In genomic region chr11:88998974-88999722, GRCm38 (mm10) we compare ENCODE assay signal across 8 mouse cellular contexts. TPM values are rescaled to one million over a fixed set of nuclear protein-coding genes. Genes with fewer than 3 reads are reported as not detected.
DNase-seq lines count a peak whose midpoint lies in the region; ATAC-seq and TF ChIP-seq lines count a peak whose summit lies in the region.

TSS of gene Trim25 (plus strand) at chr11:88999376.

- H3K4me2 ChIP-seq in hindbrain, embryonic 13.5 days: peak within 1 kb of the TSS; percentile 51

- peaks cover 15 to 27% of the 10 kb centered on the region in 2 experiments for H3K4me1 ChIP-seq in ES-E14 (ENCODE audit: control insufficient read depth in 2 of 2, insufficient read depth in 2 of 2, low read length in 2 of 2, poor library complexity in 1 of 2)
- peaks cover 20% of the 10 kb centered on the region for H3K4me1 ChIP-seq in brown adipose tissue, adult 24 weeks (ENCODE audit: control insufficient read depth, insufficient read depth, insufficient read length, low read length)
- peaks cover 7% of the 10 kb centered on the region; the same call in 1 of the 2 replicates for H3K4me1 ChIP-seq in hindbrain, embryonic 13.5 days (replicated peaks)

- peaks cover 24% of the 10 kb centered on the region for H3K27me3 ChIP-seq in hindbrain, embryonic 13.5 days

- WGBS in hindbrain, embryonic 13.5 days: 2% methylated on average over 48 of the region's 48 CpGs

- in situ Hi-C loops in ES-E14 (cut with MboI; ENCODE audit: low sequenced_read_pairs in 2 of 2, unreplicated experiment in 2 of 2): no loop called here

- no peaks in the 10 kb centered on the region for H3K9me3 ChIP-seq in ES-E14 (ENCODE audit: control insufficient read depth, insufficient read depth, low read depth, low read length)
- no peaks in the 10 kb centered on the region for H3K9me3 ChIP-seq in hindbrain, embryonic 13.5 days

- H3K4me3 ChIP-seq in ES-E14 (ENCODE audit: insufficient read depth in 1 of 2, low read depth in 1 of 2, low read length in 2 of 2, poor library complexity in 1 of 2, severe bottlenecking in 1 of 2): peak within 1 kb of the TSS; percentile 81 to 91
- peak within 1 kb of the TSS; percentile 68 for H3K4me3 ChIP-seq in brown adipose tissue, adult 24 weeks (ENCODE audit: insufficient read depth, low read depth, low read length)
- H3K4me3 ChIP-seq in hindbrain, embryonic 13.5 days: peak within 1 kb of the TSS; percentile 40

- peak within 1 kb of the TSS; percentile 76 for H3K9ac ChIP-seq in ES-E14 (ENCODE audit: insufficient read depth, low read depth, low read length, poor library complexity, severe bottlenecking)
- H3K9ac ChIP-seq in hindbrain, embryonic 13.5 days: peak within 1 kb of the TSS; percentile 60

- ATAC-seq in hindbrain, embryonic 13.5 days (ENCODE audit: low FRiP score): peak; percentile 28; the same call in 1 of the 2 replicates

- H3K36me3 ChIP-seq in ES-E14 (ENCODE audit: control insufficient read depth, insufficient read depth, low read length, poor library complexity, severe bottlenecking): peaks cover 13% of the 10 kb centered on the region; the same call in 1 of the 2 replicates
- no peaks in the 10 kb centered on the region for H3K36me3 ChIP-seq in hindbrain, embryonic 13.5 days

- DNase-seq in ES-E14 (ENCODE audit: low read depth, low spot score): peak; percentile 95
- DNase-seq in frontal cortex, postnatal 36 days (ENCODE audit: low spot score in 2 of 2): peak; percentile 28 to 43
- peak; percentile 43 to 52 for DNase-seq in layer of hippocampus, postnatal 36 days
- peak; percentile 95 to 96 for DNase-seq in lung, postnatal 4 days
- peak; percentile 72 for DNase-seq in retina, embryonic 14.5 days (ENCODE audit: low spot score)
- peak; percentile 94 for DNase-seq in thymus, postnatal 25 days

- peak within 1 kb of the TSS; percentile 67; the same call in 1 of the 2 replicates for H3K27ac ChIP-seq in ES-E14 (ENCODE audit: insufficient read depth, low read depth, low read length, poor library complexity, severe bottlenecking)
- H3K27ac ChIP-seq in brown adipose tissue, adult 24 weeks (replicated peaks; ENCODE audit: low read depth, low read length): peak within 1 kb of the TSS; percentile 91
- H3K27ac ChIP-seq in hindbrain, embryonic 13.5 days: no peak within 1 kb of the TSS

TF ChIP-seq in ES-E14, 5 proteins besides CTCF, POLR2A, EP300 and RAD21:
- TF ChIP-seq ZNF384 (IDR thresholded peaks at IDR 0.05; ENCODE audit: low read depth, low read length) (no peak), MAFK (IDR thresholded peaks at IDR 0.05; ENCODE audit: insufficient read depth, low read depth, low read length) (no peak), ZC3H11A (IDR thresholded peaks at IDR 0.05; ENCODE audit: borderline replicate concordance, low read depth, low read length) (no peak), HCFC1 (IDR thresholded peaks at IDR 0.05; ENCODE audit: borderline replicate concordance, insufficient read depth, low read length) (0 out of 2 replicates have a peak, but pooled peaks have one; percentile 53), CHD2 (IDR thresholded peaks at IDR 0.05; ENCODE audit: low read depth, low read length) (no peak)

RNA-seq across cellular contexts. Expression of gene Trim25, which starts in this region (rescaled TPM):
- 37.8 TPM in 2 replicates for total RNA-seq in ES-E14 (2012; rRNA removed)
- 7.9 and 8.6 TPM in 2 replicates for polyA plus RNA-seq in brown adipose tissue, adult 24 weeks (2012; ENCODE audit: insufficient read depth, insufficient read length, missing spikeins)
- polyA plus RNA-seq in hindbrain, embryonic 13.5 days (2015; fragmentation: Nextera tagmentation; extraction: Ambion mirVana): 4.6 and 4.8 TPM in 2 replicates
- 1 to 10 TPM; 3.4 to 4.5 TPM for total RNA-seq in layer of hippocampus, postnatal 36 days (2021)

Comparison
In these comparisons a context has a peak if more than half of its experiments do, and no peak if none do; other contexts are left out.
1. DNase-seq: peak in every context shown above with its lines; median percentile 96 in lung, postnatal 4 days; 95 in ES-E14; 94 in thymus, postnatal 25 days; 72 in retina, embryonic 14.5 days; 48 in layer of hippocampus, postnatal 36 days; 36 in frontal cortex, postnatal 36 days.